Mouse (Mus musculus): Measurements from ENCODE around the gene Elp6. TPM values are rescaled to one million over a fixed set of nuclear protein-coding genes. Genes with fewer than 3 reads are reported as not detected.

The Elp6 gene
- 4.5 and 9.2 TPM in 2 replicates for polyA plus RNA-seq (2012; ENCODE audit: insufficient read depth, low replicate concordance)

DNA sequence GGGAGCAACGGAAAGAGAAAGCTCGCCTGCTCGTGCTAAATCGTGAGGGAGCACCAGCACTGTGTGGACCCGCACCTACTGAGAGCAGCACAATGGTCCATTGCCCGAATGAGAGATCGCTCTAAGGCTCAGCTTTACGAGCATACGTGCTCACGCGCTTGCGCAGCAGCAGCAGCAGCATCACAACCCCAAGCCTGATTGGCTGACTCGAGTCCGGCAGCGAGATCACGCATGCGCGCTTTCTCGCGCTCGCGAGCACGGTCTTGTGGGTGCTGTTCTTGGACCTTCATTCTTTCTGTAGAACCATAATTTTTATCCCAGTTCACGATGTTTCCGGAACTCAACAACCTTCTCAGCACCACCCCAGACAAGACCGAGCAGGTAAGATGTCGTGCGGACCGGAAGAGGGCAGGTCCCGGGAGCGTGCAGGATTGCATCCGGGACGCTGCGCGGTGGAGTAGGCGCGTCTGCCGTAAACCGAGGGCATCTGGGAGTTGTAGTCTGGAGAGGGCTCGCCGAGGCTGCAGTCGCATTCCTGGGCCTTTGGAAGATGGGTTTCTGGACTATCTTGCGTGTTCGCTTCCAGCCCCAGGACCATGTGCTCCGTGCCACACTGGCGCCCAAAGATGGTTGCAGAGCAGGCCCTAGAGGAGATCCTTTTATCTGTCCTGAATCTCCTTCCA, at the start of gene Elp6:
Gene Elp6, plus strand, starts transcription at position 205 of the 683 bp plus-strand sequence.
- no peak for TF ChIP-seq FLI1 (IDR thresholded peaks at IDR 0.05; ENCODE audit: low read length)
- no peak for TF ChIP-seq GATA1 (IDR thresholded peaks at IDR 0.05; ENCODE audit: borderline replicate concordance, low read length)
- H3K36me3 ChIP-seq (replicated peaks; ENCODE audit: low read length) = peaks cover 31% of the 10 kb centered on the region
- H3K4me1 ChIP-seq = peaks cover 37% of the 10 kb centered on the region
- peak within 1 kb of the TSS; percentile 96 for H3K4me3 ChIP-seq (replicated peaks)
- peaks cover 27% of the 10 kb centered on the region for H3K9me3 ChIP-seq
- H3K27me3 ChIP-seq (replicated peaks) = no peaks in the 10 kb centered on the region

DNA sequence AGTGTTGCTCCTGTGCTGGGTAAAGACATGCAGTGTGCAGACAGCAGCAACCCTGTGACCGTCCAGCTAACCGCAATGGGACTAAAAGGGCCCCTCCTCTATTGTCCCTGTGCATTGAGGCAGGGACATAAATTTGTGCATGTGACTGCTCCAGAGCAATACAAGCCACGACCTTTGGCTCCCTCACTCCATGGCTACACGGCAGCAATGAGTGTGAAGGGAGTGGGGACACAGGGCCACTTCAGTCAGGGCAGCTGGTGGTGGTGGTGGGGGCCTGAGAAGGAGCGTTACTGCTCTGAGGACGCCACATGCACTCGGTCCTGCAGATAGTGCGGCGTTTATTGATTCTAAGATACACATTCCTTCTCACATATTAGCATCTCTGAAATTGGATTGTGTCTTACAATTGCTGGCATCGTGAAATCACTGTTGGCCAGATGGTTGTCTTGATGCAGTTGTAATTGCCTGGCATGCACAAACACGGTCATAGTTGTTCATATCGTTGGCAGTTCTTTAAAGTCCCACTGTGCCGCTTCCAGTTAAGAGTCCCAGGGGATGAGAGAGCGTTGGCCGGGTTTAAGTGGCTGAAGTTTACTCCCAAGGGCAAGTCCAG, 49.5 kb upstream of the Elp6 start:
- H3K4me3 ChIP-seq (replicated peaks) = no peak overlapping the region
- peaks cover 36% of the 10 kb centered on the region for H3K27me3 ChIP-seq (replicated peaks)
- peaks cover 2% of the 10 kb centered on the region for H3K9me3 ChIP-seq
- TF ChIP-seq FLI1 (IDR thresholded peaks at IDR 0.05; ENCODE audit: low read length) (no peak), GATA1 (IDR thresholded peaks at IDR 0.05; ENCODE audit: borderline replicate concordance, low read length) (no peak)
- no peaks in the 10 kb centered on the region for H3K36me3 ChIP-seq (replicated peaks; ENCODE audit: low read length)
- peaks cover 6% of the 10 kb centered on the region for H3K4me1 ChIP-seq

DNA sequence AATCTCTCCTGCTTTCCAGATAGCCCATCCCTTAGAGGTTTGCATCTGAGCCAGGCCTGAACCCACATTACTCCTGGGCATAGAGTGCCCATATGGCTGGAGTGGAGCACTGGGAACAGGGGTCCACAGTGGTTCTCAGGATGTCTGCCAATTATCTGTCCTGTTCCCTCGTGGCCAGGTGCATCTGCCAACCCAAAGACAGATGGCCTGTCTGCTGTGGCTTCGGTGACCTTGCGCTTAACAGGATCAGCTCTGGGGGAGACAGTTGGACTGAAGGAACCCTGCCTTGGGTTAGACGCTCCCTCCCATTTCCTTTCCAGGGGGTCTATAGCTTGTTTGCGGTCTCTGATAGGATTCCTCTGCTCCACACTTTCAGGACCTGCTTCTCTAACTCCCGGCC, 46.3 kb upstream of the Elp6 start:
- peaks cover 6% of the 10 kb centered on the region for H3K4me1 ChIP-seq
- H3K4me3 ChIP-seq (replicated peaks) = no peak overlapping the region
- no peak for TF ChIP-seq GATA1 (IDR thresholded peaks at IDR 0.05; ENCODE audit: borderline replicate concordance, low read length)
- no peak for TF ChIP-seq FLI1 (IDR thresholded peaks at IDR 0.05; ENCODE audit: low read length)
- H3K36me3 ChIP-seq (replicated peaks; ENCODE audit: low read length) = no peaks in the 10 kb centered on the region
- H3K9me3 ChIP-seq = peaks cover 6% of the 10 kb centered on the region
- H3K27me3 ChIP-seq (replicated peaks) = peaks cover 42% of the 10 kb centered on the region

DNA sequence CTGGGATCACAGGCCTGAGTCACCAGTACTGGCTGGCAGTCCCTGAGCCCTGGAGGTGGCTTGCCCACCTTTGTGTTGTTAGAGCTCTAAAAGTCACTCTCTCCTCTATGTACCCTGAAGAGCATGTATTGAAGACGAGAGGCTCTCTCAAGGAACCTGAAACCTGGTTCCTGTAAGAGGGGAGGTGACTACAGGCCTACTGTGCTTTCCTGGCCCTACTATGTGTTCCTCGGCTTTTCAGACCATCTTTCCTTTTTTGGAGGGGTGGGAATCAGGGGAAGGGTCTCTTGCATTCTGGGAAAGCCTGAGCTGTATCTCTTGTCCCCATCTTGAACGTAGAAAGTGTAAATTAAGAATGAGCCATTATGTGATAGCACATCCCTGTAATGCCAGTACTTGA, 45.9 kb upstream of the Elp6 start:
- peaks cover 42% of the 10 kb centered on the region for H3K27me3 ChIP-seq (replicated peaks)
- no peak for TF ChIP-seq FLI1 (IDR thresholded peaks at IDR 0.05; ENCODE audit: low read length)
- TF ChIP-seq GATA1 (IDR thresholded peaks at IDR 0.05; ENCODE audit: borderline replicate concordance, low read length) = no peak
- H3K4me3 ChIP-seq (replicated peaks) = no peak overlapping the region

DNA sequence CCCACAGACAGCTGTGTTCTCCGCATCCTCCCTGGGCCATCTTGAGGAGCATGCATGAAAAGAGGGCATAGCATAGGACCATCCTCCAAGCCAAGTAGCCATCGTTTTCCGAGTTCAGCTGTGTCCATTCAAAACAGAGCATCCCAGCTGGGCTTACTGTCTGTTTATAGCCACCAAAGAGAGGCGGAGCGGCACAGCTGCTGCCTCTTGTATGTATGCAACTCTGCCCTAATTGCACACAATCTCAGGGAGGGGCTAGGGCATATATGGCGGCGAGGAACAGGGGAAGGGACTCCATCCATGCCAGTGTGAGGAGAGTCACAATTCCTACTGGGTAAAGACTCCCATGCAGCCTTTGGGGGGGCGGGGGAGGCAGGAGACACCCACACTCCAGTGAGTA, 41.8 kb upstream of the Elp6 start:
- TF ChIP-seq GATA1 (IDR thresholded peaks at IDR 0.05; ENCODE audit: borderline replicate concordance, low read length) (no peak), FLI1 (IDR thresholded peaks at IDR 0.05; ENCODE audit: low read length) (no peak)
- Histone ChIP-seq H3K4me3 (replicated peaks) (no peak overlapping the region), H3K27me3 (replicated peaks) (peaks cover 43% of the 10 kb centered on the region), H3K9me3 (peaks cover 6% of the 10 kb centered on the region), H3K4me1 (no peaks in the 10 kb centered on the region; the same call in 1 of the 2 replicates), H3K36me3 (replicated peaks; ENCODE audit: low read length) (no peaks in the 10 kb centered on the region)

More for the DNA sequence above, 45.9 kb upstream of the Elp6 start:
- Histone ChIP-seq H3K4me1 (peaks cover 6% of the 10 kb centered on the region), H3K9me3 (peaks cover 6% of the 10 kb centered on the region), H3K36me3 (replicated peaks; ENCODE audit: low read length) (no peaks in the 10 kb centered on the region)

DNA sequence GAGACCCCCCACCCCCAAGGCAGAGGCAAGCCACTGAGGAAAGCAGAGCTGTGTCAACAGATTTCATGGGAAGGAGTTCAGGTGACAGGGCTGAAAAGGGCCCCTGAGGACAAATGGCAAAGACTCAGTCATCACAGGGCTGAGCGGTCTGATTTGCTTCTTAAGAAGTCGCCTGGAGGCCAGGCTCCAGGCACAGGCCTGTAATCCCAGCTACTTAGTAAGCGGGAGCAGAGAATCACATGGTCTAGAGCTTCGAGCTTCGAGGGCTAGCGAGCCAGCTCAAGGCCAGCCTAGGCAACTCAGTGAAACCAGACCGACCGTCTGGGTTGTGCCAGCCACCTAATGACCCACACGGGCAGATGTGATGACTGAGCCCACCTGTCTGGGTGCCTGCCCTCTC, 40.0 kb upstream of the Elp6 start:
- H3K27me3 ChIP-seq (replicated peaks) = peaks cover 37% of the 10 kb centered on the region
- H3K9me3 ChIP-seq = peaks cover 6% of the 10 kb centered on the region
- H3K36me3 ChIP-seq (replicated peaks; ENCODE audit: low read length) = no peaks in the 10 kb centered on the region
- no peaks in the 10 kb centered on the region for H3K4me1 ChIP-seq
- no peak overlapping the region for H3K4me3 ChIP-seq (replicated peaks)
- TF ChIP-seq FLI1 (IDR thresholded peaks at IDR 0.05; ENCODE audit: low read length) (no peak), GATA1 (IDR thresholded peaks at IDR 0.05; ENCODE audit: borderline replicate concordance, low read length) (no peak)

DNA sequence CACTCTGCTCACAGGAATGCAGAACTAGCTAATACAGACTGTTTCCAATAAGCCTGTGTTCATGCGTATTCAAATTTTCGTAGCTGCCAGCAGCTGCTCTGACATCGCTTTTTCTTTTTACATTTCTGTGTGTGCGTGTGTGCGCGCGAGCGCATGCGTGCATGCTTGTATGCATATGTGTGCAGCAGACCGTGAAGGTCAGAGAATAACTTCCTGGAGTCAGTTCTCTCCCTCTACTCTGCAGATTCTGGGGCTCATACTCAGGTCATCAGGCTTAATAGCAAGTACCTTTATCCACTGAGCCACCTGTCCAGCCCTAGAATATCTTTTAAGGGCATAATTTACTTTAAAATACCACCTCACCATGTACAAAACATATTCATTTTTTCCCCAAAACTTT, 36.6 kb upstream of the Elp6 start:
- Histone ChIP-seq H3K36me3 (replicated peaks; ENCODE audit: low read length) (no peaks in the 10 kb centered on the region), H3K27me3 (replicated peaks) (peaks cover 18% of the 10 kb centered on the region), H3K4me3 (replicated peaks) (no peak overlapping the region), H3K4me1 (no peaks in the 10 kb centered on the region), H3K9me3 (no peaks in the 10 kb centered on the region; the same call in 1 of the 2 replicates)
- TF ChIP-seq FLI1 (IDR thresholded peaks at IDR 0.05; ENCODE audit: low read length) = no peak
- no peak for TF ChIP-seq GATA1 (IDR thresholded peaks at IDR 0.05; ENCODE audit: borderline replicate concordance, low read length)

DNA sequence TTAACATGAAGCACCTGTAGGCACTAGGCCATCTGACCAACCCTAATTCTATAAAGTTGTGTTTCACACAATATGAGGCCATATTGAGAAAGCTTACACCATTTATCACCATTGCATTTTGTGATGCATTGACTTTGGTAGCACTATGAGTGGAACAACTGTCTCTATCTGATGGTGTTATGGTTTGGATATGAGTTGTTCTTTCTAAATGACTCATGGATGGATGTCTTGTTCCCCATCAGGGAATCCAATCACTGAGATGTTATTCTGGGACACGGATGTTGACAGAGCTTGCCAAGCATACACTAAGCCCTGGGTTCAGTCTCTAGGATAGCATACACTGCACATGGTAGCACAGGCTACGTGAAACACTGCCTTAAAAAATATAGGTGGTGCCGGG, 32.6 kb upstream of the Elp6 start:
- Histone ChIP-seq H3K36me3 (replicated peaks; ENCODE audit: low read length) (no peaks in the 10 kb centered on the region), H3K9me3 (no peaks in the 10 kb centered on the region; the same call in 1 of the 2 replicates), H3K4me1 (no peaks in the 10 kb centered on the region), H3K4me3 (replicated peaks) (no peak overlapping the region), H3K27me3 (replicated peaks) (peaks cover 11% of the 10 kb centered on the region)
- TF ChIP-seq GATA1 (IDR thresholded peaks at IDR 0.05; ENCODE audit: borderline replicate concordance, low read length) (no peak), FLI1 (IDR thresholded peaks at IDR 0.05; ENCODE audit: low read length) (no peak)

DNA sequence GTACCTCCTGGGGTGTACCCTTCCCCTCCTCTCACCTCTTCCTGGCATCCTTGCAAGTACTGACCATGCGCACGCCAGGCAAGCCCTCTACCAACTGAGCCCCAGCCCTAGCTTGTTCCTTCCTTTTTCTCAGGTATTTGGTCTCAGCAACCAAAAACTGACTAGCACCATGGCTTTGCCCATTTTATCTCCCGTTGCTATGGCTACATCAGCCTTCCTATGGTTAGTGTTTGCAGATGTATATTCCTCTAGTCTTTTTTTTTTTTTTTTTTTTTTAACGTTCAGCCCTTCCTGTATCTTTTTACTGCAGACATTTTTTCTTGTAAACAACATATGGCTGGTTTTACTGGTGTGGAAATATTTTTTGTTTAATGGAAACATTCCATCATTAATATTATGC, 31.5 kb upstream of the Elp6 start:
- Histone ChIP-seq H3K4me3 (replicated peaks) (no peak overlapping the region), H3K36me3 (replicated peaks; ENCODE audit: low read length) (no peaks in the 10 kb centered on the region), H3K27me3 (replicated peaks) (peaks cover 7% of the 10 kb centered on the region), H3K9me3 (no peaks in the 10 kb centered on the region), H3K4me1 (no peaks in the 10 kb centered on the region)
- TF ChIP-seq FLI1 (IDR thresholded peaks at IDR 0.05; ENCODE audit: low read length) (no peak), GATA1 (IDR thresholded peaks at IDR 0.05; ENCODE audit: borderline replicate concordance, low read length) (no peak)

DNA sequence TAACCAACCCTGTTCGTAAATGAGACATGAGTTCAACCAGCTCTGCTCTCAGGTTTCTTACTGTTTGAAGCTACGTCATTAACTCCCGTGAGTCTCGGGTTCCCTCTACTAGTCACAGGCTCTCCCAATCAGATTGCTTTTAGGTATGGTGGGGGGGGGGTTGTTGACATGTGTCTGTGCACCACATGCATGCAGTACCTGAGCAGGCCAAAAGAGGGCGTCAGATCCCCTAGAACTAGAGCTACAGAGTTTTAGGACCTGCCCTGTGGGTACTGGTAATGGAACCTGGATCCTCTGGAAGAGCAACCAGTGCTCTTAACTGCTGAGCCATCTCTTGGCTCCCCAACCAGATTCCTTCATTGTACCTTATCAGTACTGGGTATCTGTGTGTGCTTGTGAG, 29.1 kb upstream of the Elp6 start:
- no peak overlapping the region for H3K4me3 ChIP-seq (replicated peaks)
- H3K4me1 ChIP-seq = no peaks in the 10 kb centered on the region
- peaks cover 7% of the 10 kb centered on the region for H3K27me3 ChIP-seq (replicated peaks)
- TF ChIP-seq GATA1 (IDR thresholded peaks at IDR 0.05; ENCODE audit: borderline replicate concordance, low read length) = no peak
- TF ChIP-seq FLI1 (IDR thresholded peaks at IDR 0.05; ENCODE audit: low read length) = no peak
- no peaks in the 10 kb centered on the region for H3K9me3 ChIP-seq
- H3K36me3 ChIP-seq (replicated peaks; ENCODE audit: low read length) = no peaks in the 10 kb centered on the region
